Mouse (Mus musculus) adrenal gland, adult 2 months (tissue): ENCODE results near the gene Sf3a3. TPM values are rescaled to one million over a fixed set of nuclear protein-coding genes. Genes with fewer than 3 reads are reported as not detected.

Source experiments
- microRNA-seq, 2 experiments: library from miRNA; unstranded; fragments of <30 nt; microRNA quantifications; one replicate each; pipeline ENCODE4 v1.2.0; 2021
- polyA plus RNA-seq: library from polyadenylated mRNA; depleted of rRNA; stranded (reverse); fragments of >200 nt; gene quantifications from 2 replicates; pipeline ENCODE4 v1.2.3, GENCODE M21; 2012; rRNA removed
- total RNA-seq, 2 experiments: library from RNA; stranded (reverse); gene quantifications; 2 replicates each; pipeline ENCODE4 v1.2.3; 2021

Sf3a3 gene
- total and polyA plus RNA-seq, 3 experiments = 3.8 to 40.0 (median 30.6) TPM

Small RNA genes lying within 50 kb of the gene (microRNA-seq; reads per million reads assigned to microRNA genes)
- 0 reads per million in 2 experiments for gene Gm24721
- 0 reads per million in 2 experiments for gene Mir697
- gene Mir698 = 0 to 0.41 reads per million in 2 experiments

Other genes starting within 250 kb of the Sf3a3 start
- gene 3100002H09Rik, start 104.0 kb upstream of the Sf3a3 start, total RNA-seq = not detected
- gene 3100002H09Rik, start 104.0 kb upstream of the Sf3a3 start, polyA plus RNA-seq = not detected in 2 replicates
- gene Pou3f1, start 58.0 kb upstream of the Sf3a3 start, total RNA-seq = under 1 TPM in 1 of 2 experiments, not detected in 1; 0.10 TPM
- gene Pou3f1, start 58.0 kb upstream of the Sf3a3 start, polyA plus RNA-seq = 0.15 and 0.26 TPM in 2 replicates
- gene Utp11, start 21.2 kb upstream of the Sf3a3 start, total RNA-seq = 10 to 100 TPM; 33.4 to 33.5 TPM
- gene Utp11, start 21.2 kb upstream of the Sf3a3 start, polyA plus RNA-seq = 2.0 and 2.1 TPM in 2 replicates
- gene Fhl3, start 14.1 kb upstream of the Sf3a3 start, total RNA-seq = 10 to 100 TPM in 1 of 2 experiments, 1 to 10 TPM in 1; 6.6 to 15.7 TPM
- gene Fhl3, start 14.1 kb upstream of the Sf3a3 start, polyA plus RNA-seq = 23.6 and 27.6 TPM in 2 replicates
- 10 to 100 TPM; 20.1 to 26.0 TPM for gene Inpp5b, start 27.1 kb downstream of the Sf3a3 start, total RNA-seq
- gene Inpp5b, start 27.1 kb downstream of the Sf3a3 start, polyA plus RNA-seq = 11.9 and 16.3 TPM in 2 replicates
- 10 to 100 TPM; 22.8 to 25.3 TPM for gene Mtf1, start 87.3 kb downstream of the Sf3a3 start, total RNA-seq
- gene Mtf1, start 87.3 kb downstream of the Sf3a3 start, polyA plus RNA-seq = 5.5 and 7.1 TPM in 2 replicates
- gene Yrdc, start 135.9 kb downstream of the Sf3a3 start, total RNA-seq = 10 to 100 TPM; 34.9 to 39.5 TPM
- 45.0 and 48.5 TPM in 2 replicates for gene Yrdc, start 135.9 kb downstream of the Sf3a3 start, polyA plus RNA-seq
- gene 1110065P20Rik, start 136.4 kb downstream of the Sf3a3 start, total RNA-seq = 10 to 100 TPM; 29.3 to 47.0 TPM
- gene 1110065P20Rik, start 136.4 kb downstream of the Sf3a3 start, polyA plus RNA-seq = 63.4 and 70.0 TPM in 2 replicates
- 1 to 10 TPM; 4.7 TPM for gene Maneal, start 147.4 kb downstream of the Sf3a3 start, total RNA-seq
- 5.9 and 6.5 TPM in 2 replicates for gene Maneal, start 147.4 kb downstream of the Sf3a3 start, polyA plus RNA-seq
- gene Epha10, start 166.1 kb downstream of the Sf3a3 start, total RNA-seq = 1 to 10 TPM; 1.7 to 2.9 TPM
- 3.3 TPM in 2 replicates for gene Epha10, start 166.1 kb downstream of the Sf3a3 start, polyA plus RNA-seq
- gene 9930104L06Rik, start 222.3 kb downstream of the Sf3a3 start, total RNA-seq = 10 to 100 TPM; 10.3 to 15.3 TPM
- 13.2 and 21.1 TPM in 2 replicates for gene 9930104L06Rik, start 222.3 kb downstream of the Sf3a3 start, polyA plus RNA-seq
- gene Cdca8, start 224.5 kb downstream of the Sf3a3 start, total RNA-seq = 1 to 10 TPM; 2.0 to 4.8 TPM
- gene Cdca8, start 224.5 kb downstream of the Sf3a3 start, polyA plus RNA-seq = 3.7 and 4.1 TPM in 2 replicates